ENCODE assay signal across 29 mouse cellular contexts in the genomic region with DNA sequence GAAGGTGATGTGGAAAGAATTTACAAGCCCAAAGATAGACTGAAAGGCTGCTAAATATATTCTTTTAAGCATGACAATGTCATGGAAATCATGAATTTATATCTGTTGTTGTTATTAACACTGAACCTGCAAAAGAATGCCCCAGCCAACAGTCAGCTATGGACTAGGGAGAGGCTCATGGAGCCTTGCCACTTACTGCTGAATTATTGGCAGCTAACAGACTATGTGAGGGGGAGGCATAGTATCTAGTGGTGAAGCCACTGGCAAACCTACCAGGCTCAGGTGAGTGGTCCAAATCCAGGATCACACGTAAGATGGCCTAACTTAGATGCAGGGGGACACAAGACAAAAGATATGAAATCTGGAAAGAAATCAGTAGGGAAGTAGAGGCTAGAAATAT.
"Had no signal": no experiment of that assay in that cellular context is flagged by ENCODE, and none has a peak within 500 bp of the region (broad histone marks: within the 10 kb centered on the region; RNA-seq: fewer than 3 reads in every experiment).

No protein-coding gene starts in this region.

- H3K36me3 ChIP-seq: heart, embryonic 12.5 days; heart, embryonic 13.5 days; heart, embryonic 15.5 days; hindbrain, embryonic 10.5 days; hindbrain, embryonic 12.5 days; hindbrain, embryonic 13.5 days; hindbrain, embryonic 15.5 days; intestine, embryonic 15.5 days; kidney, embryonic 15.5 days had no signal

- H3K4me1 ChIP-seq: hindbrain, embryonic 10.5 days; hindbrain, embryonic 12.5 days; hindbrain, embryonic 15.5 days; intestine, embryonic 15.5 days; kidney, embryonic 15.5 days had no signal

- H3K27me3 ChIP-seq: heart, embryonic 12.5 days; heart, embryonic 13.5 days; heart, embryonic 15.5 days; hindbrain, embryonic 12.5 days; hindbrain, embryonic 13.5 days; hindbrain, embryonic 15.5 days; intestine, embryonic 15.5 days; kidney, embryonic 15.5 days had no signal

- DNase-seq: heart, postnatal 10 days; heart, postnatal 36 days; heart, postnatal 4 days; kidney, adult 11 months; kidney, adult 18-20 months; kidney, adult 2 months; kidney, adult 8-10 months; kidney, adult 9 months; kidney, postnatal 10 days; kidney, postnatal 14 days; kidney, postnatal 25 days; kidney, postnatal 36 days; kidney, postnatal 4 days; layer of hippocampus, adult 9-11 months; layer of hippocampus, postnatal 36 days had no signal

- H3K4me3 ChIP-seq: heart, embryonic 12.5 days; heart, embryonic 13.5 days; heart, embryonic 15.5 days; hindbrain, embryonic 10.5 days; hindbrain, embryonic 12.5 days; hindbrain, embryonic 13.5 days; hindbrain, embryonic 15.5 days; intestine, embryonic 15.5 days; kidney, embryonic 15.5 days; layer of hippocampus, adult 2 months; left cerebral cortex, adult 2 months had no signal

- H3K27ac ChIP-seq: heart, embryonic 13.5 days; heart, embryonic 15.5 days; hindbrain, embryonic 10.5 days; hindbrain, embryonic 12.5 days; hindbrain, embryonic 13.5 days; hindbrain, embryonic 14.5 days; hindbrain, embryonic 15.5 days; hindbrain, postnatal 0 days; intestine, embryonic 15.5 days; kidney, embryonic 15.5 days; kidney, postnatal 0 days; layer of hippocampus, adult 2 months; left cerebral cortex, adult 2 months had no signal

- H3K9me3 ChIP-seq: heart, embryonic 12.5 days; heart, embryonic 13.5 days; heart, embryonic 15.5 days; hindbrain, embryonic 10.5 days; hindbrain, embryonic 12.5 days; hindbrain, embryonic 13.5 days; hindbrain, embryonic 15.5 days; intestine, embryonic 15.5 days; kidney, embryonic 15.5 days had no signal
